Mouse (Mus musculus) neural tube, embryonic 11.5 days (tissue): ENCODE results near the gene Hist1h2be. TPM values are rescaled to one million over a fixed set of nuclear protein-coding genes. Genes with fewer than 3 reads are reported as not detected.
A peak's percentile ranks its signal among the peaks of the same experiment; 100 is the strongest.

ENCODE experiments used
- ATAC-seq: fragments of 200-750 bp; cut with Nextera tagmentation; 2 replicates; pipeline ENCODE4 v1.8.0; 2017; ENCODE audit warnings: moderate number of reproducible peaks, mild to moderate bottlenecking, moderate TSS enrichment, moderate library complexity; ENCODE audit not compliant: insufficient read depth, low FRiP score, low TSS enrichment
- DNase-seq: peaks from one replicate; pipeline ENCODE4 v3.0.0-alpha.2; 2015; ENCODE audit warnings: low spot score
- H3K27ac ChIP-seq: fragments of 300-500 bp; sonication (generic); 2 replicates; pipeline ENCODE4 v1.5.1; 2014; ENCODE audit warnings: low read depth, mild to moderate bottlenecking, low read length
- H3K27me3 ChIP-seq: fragments of 300-500 bp; sonication (generic); 2 replicates; pipeline ENCODE4 v1.6.1; 2014; ENCODE audit warnings: mild to moderate bottlenecking, low read length, mixed read lengths; ENCODE audit not compliant: control insufficient read depth, insufficient read depth
- H3K36me3 ChIP-seq: fragments of 300-500 bp; sonication (generic); 2 replicates; pipeline ENCODE4 v1.6.1; 2014; ENCODE audit warnings: mild to moderate bottlenecking, low read length, moderate library complexity, mixed read lengths; ENCODE audit not compliant: control insufficient read depth, insufficient read depth
- H3K4me1 ChIP-seq: fragments of 300-500 bp; sonication (generic); 2 replicates; pipeline ENCODE4 v1.6.1; 2014; ENCODE audit warnings: low read length, mixed read lengths; ENCODE audit not compliant: control insufficient read depth, insufficient read depth
- H3K4me2 ChIP-seq: fragments of 300-500 bp; sonication (generic); 2 replicates; pipeline ENCODE4 v1.6.1; 2014; ENCODE audit warnings: low read depth, mild to moderate bottlenecking, moderate library complexity
- H3K4me3 ChIP-seq: fragments of 300-500 bp; sonication (generic); 2 replicates; pipeline ENCODE4 v1.5.1; 2014; ENCODE audit warnings: low read depth, low read length
- H3K9ac ChIP-seq: fragments of 300-500 bp; sonication (generic); 2 replicates; pipeline ENCODE4 v1.6.1; 2014; ENCODE audit warnings: mild to moderate bottlenecking, low read length
- H3K9me3 ChIP-seq: fragments of 300-500 bp; sonication (generic); 2 replicates; pipeline ENCODE4 v1.6.1; 2016; ENCODE audit warnings: low read length; ENCODE audit not compliant: control insufficient read depth
- WGBS: fragments of 180-500 bp; shearing (Covaris S2); extraction: QIAGEN DNeasy Blood & Tissue Kit; methylation state at CpG from one replicate; pipeline ENCODE4 v1.1.7; 2014; 5-methylcytosine and 5-hydroxymethylcytosine counted together
- polyA plus RNA-seq: library from polyadenylated mRNA; unstranded; fragments of >200 nt; fragmentation: Nextera tagmentation; extraction: Ambion mirVana; gene quantifications from 2 replicates; pipeline ENCODE4 v1.2.1, GENCODE M21; 2014

The Hist1h2be gene
- polyA plus RNA-seq, 1 experiment from 2014 or later = 1.8 TPM

GRCm38 (mm10) chr13:23611638-23612037 lies 9.3 kb downstream of the Hist1h2be start:
- ATAC-seq = no peak
- Histone ChIP-seq H3K9ac (no peak overlapping the region), H3K27me3 (no peaks in the 10 kb centered on the region), H3K4me1 (no peaks in the 10 kb centered on the region), H3K36me3 (no peaks in the 10 kb centered on the region), H3K27ac (no peak overlapping the region), H3K9me3 (no peaks in the 10 kb centered on the region), H3K4me2 (no peak overlapping the region), H3K4me3 (no peak overlapping the region)
- 92% methylated on average over 3 of the region's 3 CpGs for WGBS
- DNase-seq = no peak

GRCm38 (mm10) chr13:23610393-23610792 lies 10.5 kb downstream of the Hist1h2be start:
- Histone ChIP-seq H3K4me1 (no peaks in the 10 kb centered on the region), H3K9ac (no peak overlapping the region), H3K4me2 (no peak overlapping the region), H3K27ac (no peak overlapping the region), H3K36me3 (no peaks in the 10 kb centered on the region), H3K27me3 (no peaks in the 10 kb centered on the region), H3K4me3 (no peak overlapping the region), H3K9me3 (no peaks in the 10 kb centered on the region)
- ATAC-seq (no peak), DNase-seq (no peak)
- 80% methylated on average over 2 of the region's 2 CpGs for WGBS

- Histone ChIP-seq H3K36me3 (no peaks in the 10 kb centered on the region), H3K4me1 (no peaks in the 10 kb centered on the region), H3K27ac (no peak overlapping the region), H3K4me2 (no peak overlapping the region), H3K9me3 (no peaks in the 10 kb centered on the region), H3K9ac (no peak overlapping the region), H3K4me3 (no peak overlapping the region), H3K27me3 (no peaks in the 10 kb centered on the region)
- ATAC-seq (no peak), DNase-seq (no peak)
These were observed 11.1 kb downstream of the Hist1h2be start for GRCm38 (mm10) chr13:23609844-23610243.

GRCm38 (mm10) chr13:23609209-23609608 lies 11.7 kb downstream of the Hist1h2be start:
- DNase-seq = no peak
- Histone ChIP-seq H3K4me3 (no peak overlapping the region), H3K4me1 (no peaks in the 10 kb centered on the region), H3K27me3 (no peaks in the 10 kb centered on the region), H3K9me3 (no peaks in the 10 kb centered on the region), H3K27ac (no peak overlapping the region), H3K36me3 (no peaks in the 10 kb centered on the region), H3K9ac (no peak overlapping the region), H3K4me2 (no peak overlapping the region)
- no peak for ATAC-seq
- 90% methylated on average over 4 of the region's 4 CpGs for WGBS

- H3K36me3 ChIP-seq = no peaks in the 10 kb centered on the region
- WGBS = 93% methylated on average over 3 of the region's 3 CpGs
- H3K9me3 ChIP-seq = no peaks in the 10 kb centered on the region
- no peaks in the 10 kb centered on the region for H3K4me1 ChIP-seq
- no peaks in the 10 kb centered on the region for H3K27me3 ChIP-seq
- ATAC-seq (no peak), DNase-seq (no peak)
- no peak overlapping the region for H3K4me3 ChIP-seq
- no peak overlapping the region for H3K27ac ChIP-seq
- H3K4me2 ChIP-seq = no peak overlapping the region
- no peak overlapping the region for H3K9ac ChIP-seq
These were observed 15.9 kb downstream of the Hist1h2be start for GRCm38 (mm10) chr13:23605052-23605451.

- Histone ChIP-seq H3K4me2 (no peak overlapping the region), H3K27me3 (no peaks in the 10 kb centered on the region), H3K27ac (no peak overlapping the region), H3K36me3 (no peaks in the 10 kb centered on the region), H3K4me3 (no peak overlapping the region), H3K9ac (no peak overlapping the region), H3K4me1 (no peaks in the 10 kb centered on the region), H3K9me3 (no peaks in the 10 kb centered on the region)
- ATAC-seq = no peak
- 79% methylated on average over 3 of the region's 3 CpGs for WGBS
- no peak for DNase-seq
These were observed 16.5 kb downstream of the Hist1h2be start for GRCm38 (mm10) chr13:23604452-23604851.

- Histone ChIP-seq H3K9me3 (no peaks in the 10 kb centered on the region), H3K27me3 (no peaks in the 10 kb centered on the region), H3K4me3 (no peak overlapping the region), H3K4me1 (no peaks in the 10 kb centered on the region), H3K36me3 (no peaks in the 10 kb centered on the region), H3K9ac (no peak overlapping the region), H3K27ac (no peak overlapping the region), H3K4me2 (no peak overlapping the region)
- ATAC-seq (no peak), DNase-seq (no peak)
- 80% methylated on average over 7 of the region's 7 CpGs for WGBS
These were observed 17.7 kb downstream of the Hist1h2be start for GRCm38 (mm10) chr13:23603182-23603699.

GRCm38 (mm10) chr13:23597957-23598356 lies 23.0 kb downstream of the Hist1h2be start:
- ATAC-seq (no peak), DNase-seq (peak; percentile 74)
- H3K27me3 ChIP-seq = no peaks in the 10 kb centered on the region
- H3K9ac ChIP-seq = no peak overlapping the region
- no peak overlapping the region for H3K4me3 ChIP-seq
- no peak overlapping the region for H3K27ac ChIP-seq
- H3K4me2 ChIP-seq = no peak overlapping the region
- no peaks in the 10 kb centered on the region for H3K4me1 ChIP-seq
- 8% methylated on average over 9 of the region's 9 CpGs for WGBS
- H3K9me3 ChIP-seq = no peaks in the 10 kb centered on the region
- H3K36me3 ChIP-seq = no peaks in the 10 kb centered on the region

GRCm38 (mm10) chr13:23595622-23596372 lies 25.1 kb downstream of the Hist1h2be start:
- Histone ChIP-seq H3K4me2 (no peak overlapping the region), H3K27me3 (no peaks in the 10 kb centered on the region), H3K4me1 (no peaks in the 10 kb centered on the region), H3K4me3 (no peak overlapping the region), H3K9ac (no peak overlapping the region), H3K27ac (no peak overlapping the region), H3K9me3 (no peaks in the 10 kb centered on the region), H3K36me3 (no peaks in the 10 kb centered on the region)
- 87% methylated on average over 7 of the region's 7 CpGs for WGBS
- DNase-seq = no peak
- ATAC-seq = no peak
